Mouse (Mus musculus) left cerebral cortex, postnatal 10 days (tissue): Measurements from ENCODE around the gene Triobp. TPM values are rescaled to one million over a fixed set of nuclear protein-coding genes. Genes with fewer than 3 reads are reported as not detected.
"Not testable (repeated sequence)": the region's sequence is repeated elsewhere in the genome, so short reads cannot be mapped to it uniquely, and the experiment has no call there.

Experiments used
- DNase-seq, 2 experiments: peaks; one replicate each; pipeline ENCODE4 v3.0.0; 2021 to 2022; ENCODE audit warnings: low spot score in 2 of 2, mixed read lengths in 1 of 2; ENCODE audit errors: extremely low spot score in 1 of 2
- intact Hi-C: fragments of 180-260 bp; cut with DNase I; formaldehyde crosslinking; loops from one replicate; pipeline ENCODE4 v1.15.1; 2025
- total RNA-seq, 2 experiments: library from RNA; stranded (reverse); gene quantifications; 2 replicates each; pipeline ENCODE4 v1.2.3; 2021

The Triobp gene
- total RNA-seq, 2 experiments from 2014 or later, result 31.7 to 37.6 TPM

DNA sequence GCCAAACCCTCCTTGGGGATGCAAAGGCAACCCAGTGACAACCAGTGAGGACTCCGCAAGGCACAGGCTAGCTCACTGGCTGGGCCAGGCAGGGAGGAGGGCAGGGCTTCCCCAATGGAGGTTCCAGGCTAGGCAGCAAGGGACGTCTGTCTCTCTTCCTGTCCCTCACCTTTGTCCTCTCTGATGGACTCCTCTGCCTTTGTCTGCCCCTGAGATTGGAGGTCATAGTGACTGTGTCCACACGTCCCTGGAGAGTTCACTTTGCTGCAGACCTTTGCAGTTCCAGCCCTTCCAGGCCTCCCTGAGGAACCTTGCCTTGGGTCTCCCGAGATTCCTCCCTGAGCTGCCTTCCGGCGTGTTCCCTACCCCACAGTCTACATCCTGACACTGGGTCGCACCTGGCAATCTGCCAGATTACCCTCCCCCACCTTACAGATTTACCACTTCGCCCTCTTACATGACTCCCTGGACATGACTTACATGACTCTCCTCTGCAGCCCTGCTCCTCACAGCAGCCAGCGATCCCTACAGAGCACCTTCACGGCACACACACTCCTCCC lies 75.2 kb downstream of the Triobp start:
- intact Hi-C loops, result no loop called here
- no peak for DNase-seq

DNA sequence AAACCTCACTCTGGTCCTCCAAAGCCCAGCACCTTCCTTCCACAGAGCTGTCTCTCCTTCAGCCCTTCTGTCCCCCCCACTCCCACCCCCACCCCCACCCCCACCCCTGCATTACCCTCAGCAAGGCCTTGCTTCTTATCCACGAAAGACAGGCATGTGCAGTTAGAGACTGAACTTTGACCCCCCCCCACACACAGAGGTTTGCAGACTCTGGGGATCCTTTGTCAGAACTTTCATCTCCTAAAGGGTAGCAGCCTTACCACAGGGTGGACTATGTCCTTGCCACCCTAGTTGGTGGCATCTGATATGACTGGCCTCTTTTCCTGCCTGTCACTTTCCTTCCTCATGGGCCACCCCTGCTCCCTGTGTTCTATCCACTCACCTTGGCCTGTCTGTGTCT lies 75.8 kb downstream of the Triobp start:
- no peak for DNase-seq
- intact Hi-C loops, result no loop called here

DNA sequence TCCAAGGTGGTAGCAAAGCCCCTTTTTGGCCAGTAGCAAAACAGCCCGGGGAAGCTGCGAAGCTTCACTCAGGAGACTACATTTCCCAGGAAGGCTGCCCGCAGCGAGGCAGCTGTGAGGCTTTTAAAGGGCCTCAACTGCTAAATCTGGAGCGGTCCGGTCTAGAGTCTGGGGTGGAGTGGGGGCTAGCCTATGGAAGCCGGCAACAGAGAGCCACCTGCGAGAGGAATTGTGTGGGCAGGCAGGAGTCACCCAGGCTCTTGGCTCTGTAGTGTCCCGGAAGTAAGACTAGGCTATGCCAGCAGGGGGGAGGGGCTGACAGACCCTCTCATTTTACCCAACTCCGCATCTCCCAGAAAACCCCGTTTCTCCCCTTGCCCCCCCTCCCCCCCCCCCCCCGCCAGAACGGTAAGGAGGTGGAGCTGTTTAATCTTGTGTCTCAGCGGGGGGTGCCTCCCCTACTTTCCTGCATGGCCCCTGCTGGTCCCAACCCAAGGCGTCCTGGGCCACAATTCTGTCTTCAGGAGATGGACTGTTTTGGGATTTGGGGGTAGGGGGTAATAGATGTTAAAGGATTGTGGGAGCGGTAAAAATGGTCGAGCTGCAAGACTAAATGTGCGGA lies 78.3 kb downstream of the Triobp start:
- intact Hi-C loops, result no loop called here
- DNase-seq, result no peak

DNA sequence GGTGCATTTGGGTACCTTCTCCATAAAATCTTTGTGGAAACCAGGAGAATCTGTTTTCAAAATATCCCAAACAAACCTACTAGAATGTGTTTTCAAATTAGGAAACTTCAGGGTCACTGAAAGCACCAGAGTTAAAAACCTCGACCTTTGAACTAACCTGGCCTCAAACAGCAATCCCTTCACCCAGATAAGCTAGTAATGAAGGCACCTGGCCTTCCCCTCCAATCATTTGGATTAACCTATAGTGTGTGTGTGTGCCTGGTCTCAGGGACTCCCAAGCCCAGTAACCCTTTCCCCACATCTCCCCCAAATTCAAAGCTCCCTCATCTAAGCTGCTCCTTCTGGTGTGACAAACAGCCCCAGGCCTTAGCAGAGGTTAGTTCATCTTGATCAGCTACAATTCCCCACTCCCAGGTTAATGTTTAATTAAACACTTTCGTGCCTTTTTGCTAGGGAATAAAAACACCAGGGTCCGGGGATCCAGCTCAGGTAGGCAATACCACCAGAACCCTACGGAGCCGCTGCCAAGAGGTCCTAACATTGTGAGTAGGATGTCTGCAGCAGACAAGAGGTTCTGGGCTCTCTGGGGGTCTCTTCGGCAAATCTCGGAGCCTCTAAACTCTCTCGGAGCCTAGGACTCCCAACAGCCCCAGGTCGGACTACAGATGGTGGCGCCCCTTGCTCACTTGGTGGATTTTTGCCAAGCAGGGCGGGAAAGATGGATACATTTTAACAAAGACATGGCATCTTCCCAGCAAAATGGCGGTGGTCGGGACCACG lies 79.2 kb downstream of the Triobp start:
- no peak for DNase-seq
- intact Hi-C loops, result no loop called here

DNA sequence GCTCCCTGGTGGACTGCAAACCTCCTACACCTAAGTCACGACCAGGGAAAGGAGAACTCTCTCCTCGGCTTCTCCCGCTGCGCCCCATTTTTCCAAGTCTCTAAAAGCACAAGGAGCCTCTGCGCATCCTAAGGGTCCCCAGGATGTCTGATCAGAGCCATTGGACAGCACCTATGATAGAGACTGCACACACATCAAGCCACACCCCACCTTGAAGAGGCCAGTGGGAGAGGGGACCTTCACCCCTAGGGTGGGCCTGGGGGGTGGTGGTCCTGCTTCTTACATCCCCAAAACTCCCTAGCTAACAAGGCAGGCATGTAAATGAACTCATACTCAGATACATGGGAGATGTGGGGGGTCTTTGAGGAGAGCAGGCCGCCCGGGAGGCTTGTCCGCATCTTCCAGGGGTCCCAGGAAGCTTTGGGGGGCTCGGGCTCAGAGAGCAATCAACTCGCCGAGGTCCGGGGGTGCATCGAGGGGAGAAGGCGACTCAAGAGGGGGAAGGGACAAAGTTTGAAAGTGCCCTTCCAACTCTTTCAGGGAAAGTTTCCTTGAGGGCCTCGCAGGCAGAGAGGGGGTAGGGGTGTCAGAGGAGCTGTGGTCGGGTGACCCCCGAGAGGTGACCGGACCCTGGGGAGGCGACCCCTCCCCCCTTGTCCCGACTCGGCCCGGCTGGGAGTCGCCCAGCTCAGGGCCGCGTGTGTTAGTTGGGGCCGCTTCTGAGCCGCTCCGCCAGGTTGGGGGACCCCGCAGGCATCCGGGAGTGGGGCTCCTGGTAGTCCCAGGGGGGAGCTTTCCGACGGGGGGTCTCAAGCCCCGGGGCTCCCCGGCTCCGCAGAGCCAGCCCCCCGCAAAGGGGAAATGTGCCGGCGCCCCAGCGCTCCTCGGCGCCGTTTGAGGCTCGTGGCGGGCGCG lies 80.0 kb downstream of the Triobp start:
- intact Hi-C loops, result no loop called here
- DNase-seq, result peak in 1 of 2 experiments; percentile 70

DNA sequence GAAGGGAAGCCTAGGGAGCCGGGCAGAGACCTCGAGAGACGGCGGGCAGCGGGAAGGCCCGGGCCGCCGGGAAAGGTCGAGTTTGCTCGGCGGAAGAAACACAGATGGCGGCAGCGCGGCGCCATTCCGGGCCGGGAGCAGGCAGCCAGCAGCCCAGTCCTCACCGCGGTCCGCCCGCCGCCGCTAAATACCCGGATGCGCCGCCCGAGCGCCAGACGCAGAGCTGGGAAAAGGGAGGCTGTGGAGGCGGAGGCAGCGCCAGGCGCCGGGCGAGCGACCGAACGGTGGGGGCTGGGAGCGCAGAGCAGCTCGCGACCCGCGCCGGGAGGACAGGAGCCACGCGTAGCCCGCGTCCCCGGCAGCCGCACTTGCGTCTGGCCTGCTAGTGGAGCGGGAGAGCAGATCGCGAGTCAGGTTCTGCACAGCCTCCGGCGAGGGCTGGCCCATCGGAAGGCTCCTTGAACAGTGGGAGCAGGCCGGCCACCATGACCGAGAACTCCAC lies 80.8 kb downstream of the Triobp start, which contains the start of gene H1f0:
Gene H1f0, plus strand, starts transcription at position 214 of the 502 bp plus-strand sequence.
- peak; percentile 88 to 97 for DNase-seq
- intact Hi-C loops, result no loop called here

DNA sequence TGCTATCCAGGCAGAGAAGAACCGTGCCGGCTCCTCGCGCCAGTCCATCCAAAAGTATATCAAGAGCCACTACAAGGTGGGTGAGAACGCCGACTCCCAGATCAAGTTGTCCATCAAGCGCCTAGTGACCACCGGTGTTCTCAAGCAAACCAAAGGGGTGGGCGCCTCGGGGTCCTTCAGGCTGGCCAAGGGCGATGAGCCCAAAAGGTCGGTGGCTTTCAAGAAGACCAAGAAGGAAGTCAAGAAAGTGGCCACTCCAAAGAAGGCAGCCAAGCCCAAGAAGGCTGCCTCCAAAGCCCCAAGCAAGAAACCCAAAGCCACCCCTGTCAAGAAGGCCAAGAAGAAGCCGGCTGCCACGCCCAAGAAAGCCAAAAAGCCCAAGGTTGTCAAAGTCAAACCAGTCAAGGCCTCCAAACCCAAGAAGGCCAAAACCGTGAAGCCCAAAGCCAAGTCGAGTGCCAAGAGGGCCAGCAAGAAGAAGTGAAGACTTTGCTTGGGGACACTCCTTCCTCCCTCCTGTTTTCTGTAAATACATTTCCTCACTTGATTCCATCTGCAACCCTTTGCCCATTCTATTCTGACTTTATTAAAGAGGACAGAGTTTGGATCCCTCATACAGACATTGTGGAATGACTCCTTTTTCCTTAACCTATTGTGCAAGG lies 81.4 kb downstream of the Triobp start:
- DNase-seq, result no peak
- intact Hi-C loops, result no loop called here

DNA sequence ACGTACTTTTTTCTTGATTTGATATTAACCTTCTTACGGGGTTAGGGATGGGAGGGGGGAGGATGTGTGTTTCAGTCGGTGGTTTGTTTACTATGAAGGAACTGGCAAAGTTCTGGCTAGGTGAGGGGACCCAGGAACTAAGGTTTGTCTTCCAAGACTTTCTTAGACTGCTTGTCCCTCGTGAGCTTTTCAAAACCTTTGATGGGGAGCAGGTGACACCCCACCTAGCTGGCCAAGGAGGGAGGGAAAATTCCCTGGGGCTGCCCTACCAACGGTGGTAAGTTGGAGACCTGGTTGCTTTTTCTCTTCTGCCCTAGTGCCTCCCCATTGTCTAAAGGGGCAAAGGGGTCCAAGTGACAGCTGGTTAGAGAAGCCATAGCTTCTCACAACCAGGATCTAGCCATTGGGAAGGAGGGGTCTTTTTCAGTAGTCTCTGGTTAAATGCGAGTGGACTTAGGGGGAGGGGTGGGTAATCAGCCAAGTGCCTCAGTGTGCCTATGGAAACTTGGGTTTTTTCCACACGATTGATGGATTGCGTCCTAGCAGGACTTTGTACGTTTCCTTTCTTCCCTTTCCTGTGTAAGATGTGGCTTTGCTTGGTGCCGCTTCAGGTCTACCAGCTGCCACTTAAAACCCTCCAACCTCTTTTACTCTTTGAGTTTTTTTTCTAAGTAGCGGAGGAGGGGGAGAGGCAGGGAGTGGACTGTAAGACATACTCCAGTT lies 82.2 kb downstream of the Triobp start:
- intact Hi-C loops, result no loop called here
- no peak for DNase-seq

DNA sequence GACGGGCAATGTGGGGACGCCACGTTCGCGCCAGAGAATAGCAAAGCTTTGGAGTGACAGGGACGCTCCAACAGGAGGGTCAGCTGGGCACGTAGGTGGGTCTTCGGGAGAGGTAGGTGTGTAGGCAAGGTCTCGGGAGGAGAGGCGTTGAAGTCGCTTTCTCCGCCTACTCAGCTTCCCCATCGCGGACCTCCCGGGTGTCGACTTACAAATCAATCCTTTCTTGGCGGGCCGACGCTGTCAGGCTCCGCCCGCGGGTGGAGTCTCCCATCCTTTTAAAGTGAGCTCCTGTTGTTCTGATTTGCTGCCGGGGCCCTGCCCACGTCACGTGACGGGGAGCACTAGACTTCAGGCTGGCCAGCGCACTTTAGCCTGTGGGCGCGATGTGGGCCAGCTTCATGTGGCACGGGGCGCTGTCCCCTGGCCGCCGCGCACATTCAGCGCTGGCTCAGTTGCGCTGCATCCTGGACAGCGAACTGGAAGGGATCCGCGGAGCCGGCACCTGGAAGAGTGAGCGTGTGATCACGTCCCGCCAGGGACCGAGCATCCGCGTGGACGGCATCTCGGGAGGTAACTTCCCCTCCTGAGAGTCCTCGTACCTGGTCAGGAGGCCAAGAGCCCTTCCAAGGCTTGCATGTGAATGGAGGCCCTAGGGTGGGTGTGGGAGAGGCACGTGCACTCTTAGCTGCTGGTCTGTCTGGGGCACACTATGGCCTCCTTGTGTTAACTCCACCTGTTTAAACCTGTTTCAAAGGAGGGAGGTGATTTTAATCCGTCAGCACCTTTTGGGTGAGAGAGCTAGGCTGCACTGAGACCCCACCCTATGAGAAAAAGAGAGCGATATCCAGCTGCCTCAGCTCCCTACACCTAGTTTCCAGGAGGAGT lies 83.3 kb downstream of the Triobp start:
- peak; percentile 77 to 92 for DNase-seq
- intact Hi-C loops, result no loop called here

DNA sequence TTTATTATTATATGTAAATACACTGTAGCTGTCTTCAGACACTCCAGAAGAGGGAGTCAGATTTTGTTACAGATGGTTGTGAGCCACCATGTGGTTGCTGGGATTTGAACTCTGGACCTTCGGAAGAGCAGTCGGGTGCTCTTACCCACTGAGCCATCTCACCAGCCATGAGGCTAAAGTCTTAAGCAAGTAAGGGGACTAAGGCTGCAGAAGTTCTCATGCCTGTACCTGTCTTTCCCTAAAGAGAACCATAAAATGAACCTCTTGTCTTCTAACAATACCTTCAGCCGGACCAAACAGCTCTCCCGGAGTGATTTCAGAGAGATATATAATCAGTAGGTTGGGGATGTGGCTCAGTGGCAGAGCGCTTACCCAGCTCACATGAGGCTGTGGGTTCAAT lies 84.4 kb downstream of the Triobp start:
- intact Hi-C loops, result not testable (repeated sequence)

DNA sequence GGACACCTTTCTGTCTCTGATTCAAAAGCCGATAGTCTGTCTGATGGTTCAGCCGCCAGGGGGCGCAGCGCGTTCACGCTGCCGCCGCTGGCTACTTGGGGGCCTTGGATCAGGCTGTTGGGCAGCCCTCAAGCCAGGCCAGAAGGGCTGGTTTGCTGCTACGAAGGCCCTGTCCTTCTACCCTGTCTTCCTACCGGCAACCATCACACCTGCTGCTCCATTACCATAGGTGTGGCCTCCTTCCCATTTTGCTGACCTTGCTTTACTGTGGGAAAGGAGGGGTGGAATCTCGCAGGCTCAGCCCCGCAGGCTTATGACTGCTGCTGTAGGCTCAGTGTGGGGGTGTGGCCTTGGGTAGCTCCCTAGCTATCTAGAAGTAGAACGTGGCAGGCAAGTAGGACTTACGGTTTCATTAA lies 90.4 kb downstream of the Triobp start:
- peak in 1 of 2 experiments; percentile 81 for DNase-seq
- intact Hi-C loops, result loop anchor here (5.0 kb wide), 1 partner anchor 34 kb away; no protein-coding TSS in a partner anchor

More for the DNA sequence above, 84.4 kb downstream of the Triobp start:
- not testable (repeated sequence) for DNase-seq

DNA sequence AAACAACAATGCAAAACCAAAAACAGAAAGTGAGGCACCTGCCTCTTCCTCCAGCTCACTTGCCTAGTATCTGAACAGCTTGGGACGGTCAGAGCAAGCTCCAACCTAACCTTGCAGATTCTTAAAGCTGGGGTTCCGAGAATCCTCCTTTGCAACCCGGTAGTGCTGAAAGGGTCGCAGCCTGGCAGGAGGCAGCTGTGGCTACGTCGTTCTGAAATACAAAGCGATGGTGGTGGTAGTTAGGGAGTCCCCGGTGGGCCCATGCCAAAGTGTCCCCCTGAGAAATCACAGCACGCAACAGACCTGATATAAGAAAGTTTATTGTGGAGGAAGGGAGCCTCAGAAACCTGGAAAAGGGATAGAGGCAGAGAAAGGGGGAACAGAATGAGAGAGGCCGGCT lies 90.8 kb downstream of the Triobp start:
- no peak for DNase-seq
- intact Hi-C loops, result loop anchor here (5.0 kb wide), 1 partner anchor 34 kb away; no protein-coding TSS in a partner anchor

DNA sequence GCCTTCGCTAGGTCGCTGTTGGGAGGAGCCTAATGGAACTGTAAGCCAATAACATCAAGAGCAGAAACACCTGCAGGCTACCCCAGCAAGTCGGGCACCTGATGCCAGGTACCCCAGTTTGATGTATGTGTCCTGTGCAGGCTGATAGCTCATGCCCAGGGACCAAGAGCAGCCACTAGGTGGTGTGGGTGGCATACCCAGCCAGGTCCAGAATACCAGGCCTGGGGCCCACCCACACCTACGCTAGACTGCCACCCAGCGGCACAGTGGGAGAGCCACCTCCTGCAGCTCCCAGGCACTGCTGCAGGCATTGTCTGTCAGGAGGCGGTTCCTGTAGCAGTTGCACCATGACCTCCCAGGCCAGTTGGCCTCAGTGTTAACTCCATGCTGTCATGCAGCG lies 91.3 kb downstream of the Triobp start:
- intact Hi-C loops, result loop anchor here (5.0 kb wide), 1 partner anchor 33 kb away; no protein-coding TSS in a partner anchor
- DNase-seq, result peak in 1 of 2 experiments; percentile 80

DNA sequence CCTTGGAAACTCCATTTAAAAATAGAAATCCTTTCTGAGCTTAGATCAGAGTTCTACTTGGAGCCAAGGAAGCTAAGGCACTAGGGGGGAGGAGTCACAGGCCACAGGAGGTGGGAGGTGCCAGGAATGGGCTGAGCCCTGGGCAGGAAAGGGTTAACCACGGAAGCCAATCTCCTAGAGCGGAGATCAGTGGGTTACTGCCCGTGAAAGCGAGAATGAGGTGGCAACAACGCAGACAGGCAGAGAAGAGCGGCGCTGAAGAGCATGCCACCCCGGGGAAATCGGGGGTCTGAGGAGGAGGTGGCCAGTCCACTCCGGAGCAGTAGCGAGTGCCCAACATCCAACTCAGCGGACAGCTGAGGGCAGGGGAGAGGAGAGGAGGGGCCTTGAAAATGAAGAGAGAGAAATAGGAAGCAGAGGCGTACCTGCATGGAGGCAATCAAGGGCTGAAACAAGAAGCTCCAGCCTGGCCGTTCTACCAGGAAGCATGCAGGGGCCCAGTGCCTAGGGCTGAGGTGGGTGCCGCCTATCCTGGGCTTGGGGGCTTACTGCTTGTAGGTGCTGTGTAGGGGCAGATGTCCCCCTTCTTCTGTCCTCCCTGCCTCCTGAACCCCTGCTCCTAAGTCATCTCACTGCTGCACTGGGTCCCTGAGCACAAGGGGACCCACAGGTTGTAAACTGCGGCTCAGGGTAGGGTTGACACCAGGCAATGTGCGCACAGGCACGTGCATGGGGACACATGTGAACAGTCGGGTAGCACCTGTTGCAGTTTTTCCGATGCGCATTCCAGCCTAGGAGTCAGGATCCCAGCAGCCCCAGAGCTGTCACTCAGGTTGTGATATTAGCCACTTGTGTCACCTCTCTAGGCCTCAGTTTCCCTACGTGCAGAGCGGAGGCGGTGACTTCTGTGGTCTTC lies 93.2 kb downstream of the Triobp start:
- no peak for DNase-seq
- intact Hi-C loops, result no loop called here

DNA sequence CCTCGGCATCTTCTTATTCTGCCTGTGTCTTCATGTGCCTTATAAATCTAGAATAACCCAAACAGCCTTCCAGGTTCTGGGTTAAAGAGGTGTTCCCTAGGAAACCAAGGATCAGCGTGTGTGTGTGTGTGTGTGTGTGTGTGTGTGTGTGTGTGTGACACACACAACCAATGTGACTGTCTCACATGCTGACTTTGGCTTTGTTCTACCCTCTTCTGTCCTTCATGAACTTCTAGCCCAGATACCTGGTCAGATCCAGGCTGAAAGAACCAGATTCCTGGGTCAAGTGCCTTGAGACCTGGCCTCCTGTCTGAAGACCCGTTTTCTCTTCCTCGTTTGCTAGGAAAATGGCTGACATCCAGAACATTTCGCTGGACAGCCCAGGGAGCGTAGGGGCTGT lies 94.1 kb downstream of the Triobp start, which contains the start of gene Galr3:
Gene Galr3, plus strand, starts transcription at position 301 of the 400 bp plus-strand sequence.
- DNase-seq, result no peak
- intact Hi-C loops, result no loop called here
